Mouse (Mus musculus): ENCODE measurements around the gene Clcn6. TPM values are rescaled to one million over a fixed set of nuclear protein-coding genes. Genes with fewer than 3 reads are reported as not detected.
"Not testable (repeated sequence)": the region's sequence is repeated elsewhere in the genome, so short reads cannot be mapped to it uniquely, and the experiment has no call there.

Gene Clcn6
- polyA plus RNA-seq, 1 experiment from 2014 or later: 9.2 TPM

GRCm38 (mm10) chr4:148054961-148055695, 16.5 kb upstream of the Clcn6 start:
- POLR2A ChIA-PET: no interaction called here
- in situ Hi-C loops (cut with MboI; ENCODE audit: low pct_unique_long_range_greater_than_20kb): no loop called here
- no peak for DNase-seq (ENCODE audit: low read depth, low spot score)

GRCm38 (mm10) chr4:148053417-148053920, 14.8 kb upstream of the Clcn6 start:
- in situ Hi-C loops (cut with MboI; ENCODE audit: low pct_unique_long_range_greater_than_20kb): no loop called here
- TF ChIP-seq CTCF (IDR thresholded peaks at IDR 0.05): no peak
- POLR2A ChIA-PET: no interaction called here

More at GRCm38 (mm10) chr4:148054961-148055695, 16.5 kb upstream of the Clcn6 start:
- no peaks in the 10 kb centered on the region for H3K27me3 ChIP-seq
- TF ChIP-seq CTCF (IDR thresholded peaks at IDR 0.05): no peak
- ATAC-seq: no peak
- CTCF ChIA-PET: interaction anchor here (1.5 kb wide), 1 partner anchor 8 kb away, joined by 3 read pairs; no protein-coding TSS in a partner anchor

GRCm38 (mm10) chr4:148052976-148053375, 14.4 kb upstream of the Clcn6 start:
- DNase-seq (ENCODE audit: low read depth, low spot score) (no peak), ATAC-seq (no peak)
- in situ Hi-C loops (cut with MboI; ENCODE audit: low pct_unique_long_range_greater_than_20kb): no loop called here
- CTCF ChIA-PET: interaction anchor here (1.3 kb wide), 1 partner anchor 13 kb away, joined by 4 read pairs; no protein-coding TSS in a partner anchor
- no peak for TF ChIP-seq CTCF (IDR thresholded peaks at IDR 0.05)
- no peaks in the 10 kb centered on the region for H3K27me3 ChIP-seq
- POLR2A ChIA-PET: no interaction called here

More at GRCm38 (mm10) chr4:148053417-148053920, 14.8 kb upstream of the Clcn6 start:
- H3K27me3 ChIP-seq: no peaks in the 10 kb centered on the region
- DNase-seq (ENCODE audit: low read depth, low spot score): no peak
- CTCF ChIA-PET: interaction anchor here (1.3 to 1.5 kb wide), 2 partner anchors 10 to 13 kb away, joined by 3 to 4 read pairs; no protein-coding TSS in a partner anchor
- no peak for ATAC-seq

GRCm38 (mm10) chr4:148051886-148052285, 13.3 kb upstream of the Clcn6 start:
- ChIA-PET POLR2A (no interaction called here), CTCF (interaction anchor here (1.3 to 1.8 kb wide), 2 partner anchors 8 to 11 kb away, joined by 3 to 5 read pairs; no protein-coding TSS in a partner anchor)
- no peak for ATAC-seq
- no peaks in the 10 kb centered on the region for H3K27me3 ChIP-seq
- DNase-seq (ENCODE audit: low read depth, low spot score): no peak
- no peak for TF ChIP-seq CTCF (IDR thresholded peaks at IDR 0.05)
- in situ Hi-C loops (cut with MboI; ENCODE audit: low pct_unique_long_range_greater_than_20kb): no loop called here

GRCm38 (mm10) chr4:148051046-148051776, 12.6 kb upstream of the Clcn6 start:
- H3K27me3 ChIP-seq: no peaks in the 10 kb centered on the region
- in situ Hi-C loops (cut with MboI; ENCODE audit: low pct_unique_long_range_greater_than_20kb): no loop called here
- CTCF ChIA-PET: interaction anchor here (1.3 to 1.8 kb wide), 2 partner anchors 8 to 10 kb away, joined by 3 to 5 read pairs; no protein-coding TSS in a partner anchor
- POLR2A ChIA-PET: no interaction called here
- TF ChIP-seq CTCF (IDR thresholded peaks at IDR 0.05): no peak
- ATAC-seq (no peak), DNase-seq (ENCODE audit: low read depth, low spot score) (no peak)

GRCm38 (mm10) chr4:148050396-148050914, 11.8 kb upstream of the Clcn6 start:
- CTCF ChIA-PET: interaction anchor here (1.3 to 1.8 kb wide), 2 partner anchors 9 kb away, joined by 3 to 5 read pairs; no protein-coding TSS in a partner anchor
- POLR2A ChIA-PET; DNase-seq (ENCODE audit: low read depth, low spot score); in situ Hi-C loops (cut with MboI; ENCODE audit: low pct_unique_long_range_greater_than_20kb); ATAC-seq; H3K27me3 ChIP-seq: not testable (repeated sequence)

GRCm38 (mm10) chr4:148046450-148047031, 7.9 kb upstream of the Clcn6 start:
- no peak for DNase-seq (ENCODE audit: low read depth, low spot score)
- in situ Hi-C loops (cut with MboI; ENCODE audit: low pct_unique_long_range_greater_than_20kb): no loop called here
- CTCF ChIA-PET: interaction anchor here (1.0 to 1.9 kb wide), 3 partner anchors 13 to 20 kb away, joined by 3 to 4 read pairs (median 3); no protein-coding TSS in a partner anchor
- POLR2A ChIA-PET: no interaction called here
- no peaks in the 10 kb centered on the region for H3K27me3 ChIP-seq
- no peak for ATAC-seq
- no peak for TF ChIP-seq CTCF (IDR thresholded peaks at IDR 0.05)

GRCm38 (mm10) chr4:148044113-148044512, 5.5 kb upstream of the Clcn6 start:
- no peak for TF ChIP-seq CTCF (IDR thresholded peaks at IDR 0.05)
- ChIA-PET POLR2A (no interaction called here), CTCF (no interaction called here)
- no peak for DNase-seq (ENCODE audit: low read depth, low spot score)
- ATAC-seq: no peak
- in situ Hi-C loops (cut with MboI; ENCODE audit: low pct_unique_long_range_greater_than_20kb): no loop called here
- no peaks in the 10 kb centered on the region for H3K27me3 ChIP-seq

- ATAC-seq; in situ Hi-C loops (cut with MboI; ENCODE audit: low pct_unique_long_range_greater_than_20kb); POLR2A ChIA-PET; H3K27me3 ChIP-seq; DNase-seq (ENCODE audit: low read depth, low spot score): not testable (repeated sequence)
- CTCF ChIA-PET: interaction anchor here (1.5 kb wide), 1 partner anchor 16 kb away, joined by 6 read pairs; no protein-coding TSS in a partner anchor
Observed at GRCm38 (mm10) chr4:148043327-148043726, 4.7 kb upstream of the Clcn6 start.

GRCm38 (mm10) chr4:148041611-148042191, 3.1 kb upstream of the Clcn6 start:
- ChIA-PET CTCF (interaction anchor here (0.8 to 1.6 kb wide), 5 partner anchors 10 to 37 kb away, joined by 3 to 6 read pairs (median 4); no protein-coding TSS in a partner anchor), POLR2A (no interaction called here)
- DNase-seq (ENCODE audit: low read depth, low spot score): no peak
- no peak for TF ChIP-seq CTCF (IDR thresholded peaks at IDR 0.05)
- in situ Hi-C loops (cut with MboI; ENCODE audit: low pct_unique_long_range_greater_than_20kb): no loop called here
- H3K27me3 ChIP-seq: no peaks in the 10 kb centered on the region
- peak; percentile 5 for ATAC-seq
